Mouse (Mus musculus) megakaryocyte, embryonic 14.5 days (primary cell): ENCODE data around the gene Simc1. TPM values are rescaled to one million over a fixed set of nuclear protein-coding genes. Genes with fewer than 3 reads are reported as not detected.

Source experiments
- H3K27me3 ChIP-seq: replicated peaks from 2 replicates; pipeline ENCODE3; 2012; ENCODE audit warnings: inconsistent platforms
- H3K36me3 ChIP-seq: replicated peaks from 2 replicates; pipeline ENCODE3; 2012; ENCODE audit warnings: low read length, inconsistent platforms, mixed read lengths
- H3K4me1 ChIP-seq: 2 replicates; pipeline ENCODE4 v1.6.1; 2012; ENCODE audit warnings: inconsistent platforms
- H3K4me3 ChIP-seq: replicated peaks from 2 replicates; pipeline ENCODE3; 2012; ENCODE audit warnings: moderate library complexity, mild to moderate bottlenecking, inconsistent platforms
- H3K9me3 ChIP-seq: 2 replicates; pipeline ENCODE4 v1.6.1; 2012; ENCODE audit warnings: inconsistent platforms
- FLI1 ChIP-seq: IDR thresholded peaks from 2 replicates; pipeline ENCODE4 v1.6.1; 2012; ENCODE audit warnings: low read length, inconsistent platforms, mixed read lengths
- GATA1 ChIP-seq: IDR thresholded peaks from 3 replicates; pipeline ENCODE4 v1.6.1; 2012; ENCODE audit warnings: mixed read lengths, low read length, inconsistent platforms, borderline replicate concordance
- polyA plus RNA-seq: library from polyadenylated mRNA; stranded (reverse); fragments of >175 nt; gene quantifications from 2 replicates; pipeline ENCODE4 v1.2.3, GENCODE M21; 2012; ENCODE audit warnings: low replicate concordance; ENCODE audit not compliant: insufficient read depth

Gene Simc1
- polyA plus RNA-seq, result 0.06 TPM in 1 of 2 replicates, not detected in the other

DNA sequence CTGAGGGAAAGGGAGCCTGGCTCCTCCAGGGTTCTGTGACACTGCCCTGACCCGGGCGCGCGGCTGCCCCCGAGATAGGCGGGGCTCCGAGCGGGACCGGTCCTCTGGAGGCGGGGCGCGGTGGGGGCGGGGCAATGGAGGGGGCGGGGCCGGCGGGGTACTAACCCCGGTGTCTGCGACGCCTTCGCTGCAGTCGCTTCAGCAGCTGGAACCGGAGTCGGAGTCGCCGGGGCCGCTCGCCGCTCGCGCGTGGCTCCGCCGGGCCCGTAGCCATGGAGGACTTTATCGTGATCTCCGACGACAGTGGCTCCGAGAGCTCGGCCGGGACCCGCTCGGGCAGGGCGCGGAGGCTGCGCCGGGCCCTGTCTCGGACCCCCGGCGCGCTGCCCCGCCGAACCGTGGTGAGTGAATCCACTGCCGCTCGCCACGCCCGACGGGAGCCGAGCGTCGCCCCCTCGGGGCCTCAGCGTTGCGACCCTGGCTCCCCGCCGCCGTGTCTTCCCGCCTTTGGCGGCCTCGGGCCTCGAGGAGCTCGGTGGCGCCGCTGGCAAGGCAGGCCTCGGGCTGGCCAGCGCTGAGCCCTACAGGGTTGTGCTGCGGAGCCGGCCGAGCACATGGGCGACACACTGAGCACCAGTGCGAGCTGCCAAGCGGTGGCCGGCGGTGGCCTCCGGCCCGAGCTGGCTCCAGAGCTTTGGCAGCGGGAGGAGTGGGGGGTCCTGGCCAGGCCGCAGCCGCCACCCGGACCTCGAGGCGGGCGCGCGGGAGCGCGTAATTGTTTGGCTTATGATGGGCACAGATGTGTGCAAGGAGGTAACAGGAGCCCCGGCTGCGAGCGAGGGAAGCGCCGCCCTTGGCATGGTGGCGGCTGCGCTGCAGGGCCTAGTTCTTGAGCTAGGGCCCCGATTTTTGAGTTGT is at the start of gene Simc1:
Gene Simc1, plus strand, starts transcription at position 176 of the 918 bp plus-strand sequence.
- peaks cover 42% of the 10 kb centered on the region for H3K4me1 ChIP-seq
- H3K36me3 ChIP-seq, result no peaks in the 10 kb centered on the region
- H3K9me3 ChIP-seq, result no peaks in the 10 kb centered on the region
- TF ChIP-seq GATA1 (no peak), FLI1 (no peak)
- no peaks in the 10 kb centered on the region for H3K27me3 ChIP-seq
- H3K4me3 ChIP-seq, result peak within 1 kb of the TSS; percentile 94

- H3K4me3 ChIP-seq, result no peak overlapping the region
- no peaks in the 10 kb centered on the region for H3K27me3 ChIP-seq
- peaks cover 88% of the 10 kb centered on the region for H3K36me3 ChIP-seq
- no peaks in the 10 kb centered on the region for H3K9me3 ChIP-seq
- no peak for TF ChIP-seq GATA1
- TF ChIP-seq FLI1, result no peak
- H3K4me1 ChIP-seq, result peaks cover 45% of the 10 kb centered on the region
These were observed 46.5 kb upstream of the Simc1 start for GRCm38 (mm10) chr13:54457062-54457461.

- Histone ChIP-seq H3K36me3 (peaks cover 98% of the 10 kb centered on the region), H3K27me3 (no peaks in the 10 kb centered on the region)
- no peak for TF ChIP-seq FLI1
- TF ChIP-seq GATA1, result no peak
These were observed 44.3 kb upstream of the Simc1 start for GRCm38 (mm10) chr13:54459282-54459681.

GRCm38 (mm10) chr13:54468098-54469011 is 35.2 kb upstream of the Simc1 start, which contains the start of gene Thoc3:
Gene Thoc3, minus strand, starts transcription at chr13:54468849.
- Histone ChIP-seq H3K36me3 (peaks cover 44% of the 10 kb centered on the region), H3K9me3 (peaks cover 3% of the 10 kb centered on the region; the same call in 1 of the 2 replicates), H3K4me3 (peak within 1 kb of the TSS; percentile 96), H3K27me3 (no peaks in the 10 kb centered on the region), H3K4me1 (peaks cover 49% of the 10 kb centered on the region)
- TF ChIP-seq FLI1 (0 out of 2 replicates have a peak, but pooled peaks have one; percentile 34), GATA1 (no peak)

More at GRCm38 (mm10) chr13:54459282-54459681, 44.3 kb upstream of the Simc1 start:
- Histone ChIP-seq H3K4me1 (peaks cover 62% of the 10 kb centered on the region), H3K4me3 (no peak overlapping the region), H3K9me3 (no peaks in the 10 kb centered on the region)

- Histone ChIP-seq H3K4me1 (peaks cover 43% of the 10 kb centered on the region), H3K4me3 (peak overlapping the region; percentile 96), H3K36me3 (peaks cover 38% of the 10 kb centered on the region), H3K9me3 (peaks cover 4% of the 10 kb centered on the region), H3K27me3 (peaks cover 1% of the 10 kb centered on the region)
- TF ChIP-seq GATA1 (no peak), FLI1 (no peak)
These were observed 34.6 kb upstream of the Simc1 start for GRCm38 (mm10) chr13:54469012-54469354.

DNA sequence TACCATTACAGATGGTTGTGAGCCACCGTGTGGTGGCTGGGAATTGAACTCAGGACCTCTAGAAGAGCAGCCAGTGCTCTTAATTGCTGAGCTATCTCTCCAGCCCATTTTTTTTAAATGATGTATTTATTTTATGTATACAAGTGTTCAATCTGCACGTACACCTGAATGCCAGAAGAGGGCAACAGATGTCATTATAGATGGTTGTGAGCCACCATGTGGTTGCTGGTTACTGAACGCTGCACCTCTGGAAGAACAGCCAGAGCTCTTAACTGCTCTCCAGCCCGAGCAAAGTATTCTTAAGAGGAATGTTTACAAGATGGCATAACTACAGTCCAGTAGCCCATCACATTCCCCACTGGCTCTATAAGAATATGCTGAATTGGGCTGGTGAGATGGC is 31.6 kb upstream of the Simc1 start:
- Histone ChIP-seq H3K36me3 (peaks cover 8% of the 10 kb centered on the region), H3K4me1 (peaks cover 16% of the 10 kb centered on the region), H3K4me3 (no peak overlapping the region), H3K27me3 (peaks cover 1% of the 10 kb centered on the region), H3K9me3 (peaks cover 17% of the 10 kb centered on the region)
- TF ChIP-seq GATA1, result no peak
- TF ChIP-seq FLI1, result no peak

DNA sequence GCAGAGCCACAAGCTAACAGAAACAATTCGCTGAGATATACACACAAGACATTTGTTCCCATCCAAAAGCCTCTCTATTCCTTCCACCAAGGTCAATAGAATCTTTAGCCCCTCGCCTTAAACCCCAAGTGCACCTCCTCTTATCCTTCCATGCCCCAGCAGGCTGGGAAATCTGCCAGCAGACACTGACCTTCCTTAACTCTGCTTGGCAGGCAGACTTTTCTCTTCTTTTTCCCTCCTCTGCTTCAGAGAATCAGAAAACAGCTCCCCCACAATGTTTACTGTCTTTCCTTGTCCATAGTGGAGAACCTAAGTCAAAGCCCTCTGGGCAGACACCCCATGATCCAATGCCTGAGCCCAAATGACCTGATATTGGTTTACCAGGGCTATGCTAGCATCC is 28.6 kb upstream of the Simc1 start:
- Histone ChIP-seq H3K4me3 (no peak overlapping the region), H3K9me3 (peaks cover 17% of the 10 kb centered on the region), H3K27me3 (peaks cover 17% of the 10 kb centered on the region), H3K36me3 (no peaks in the 10 kb centered on the region), H3K4me1 (peaks cover 3% of the 10 kb centered on the region)
- TF ChIP-seq FLI1, result no peak
- no peak for TF ChIP-seq GATA1

- Histone ChIP-seq H3K4me1 (peaks cover 3% of the 10 kb centered on the region), H3K9me3 (peaks cover 17% of the 10 kb centered on the region), H3K36me3 (no peaks in the 10 kb centered on the region), H3K4me3 (no peak overlapping the region), H3K27me3 (peaks cover 19% of the 10 kb centered on the region)
- TF ChIP-seq GATA1, result no peak
These were observed 27.9 kb upstream of the Simc1 start for GRCm38 (mm10) chr13:54475702-54476101.

- Histone ChIP-seq H3K9me3 (peaks cover 16% of the 10 kb centered on the region), H3K4me1 (peaks cover 7% of the 10 kb centered on the region), H3K27me3 (peaks cover 25% of the 10 kb centered on the region), H3K36me3 (no peaks in the 10 kb centered on the region), H3K4me3 (no peak overlapping the region)
- TF ChIP-seq GATA1, result no peak
- no peak for TF ChIP-seq FLI1
These were observed 24.3 kb upstream of the Simc1 start for GRCm38 (mm10) chr13:54479286-54479685.
